Mouse (Mus musculus) megakaryocyte-erythroid progenitor cell, adult 5-6 weeks (primary cell): ENCODE measurements around the gene Psme2b. TPM values are rescaled to one million over a fixed set of nuclear protein-coding genes. Genes with fewer than 3 reads are reported as not detected.
"Not testable (repeated sequence)": the region's sequence is repeated elsewhere in the genome, so short reads cannot be mapped to it uniquely, and the experiment has no call there.

Source experiments
- ATAC-seq: replicated peaks from 2 replicates; pipeline ENCODE4 v1.8.0; 2016; ENCODE audit warnings: mild to moderate bottlenecking, inconsistent platforms; ENCODE audit not compliant: severe bottlenecking, poor library complexity, low FRiP score, low TSS enrichment
- total RNA-seq, 2 experiments: library from RNA; stranded (forward) in 1 of 2; stranded (reverse) in 1 of 2; fragments of 200-1000, 215-1000 nt in 1 of 2; fragments of >200 nt in 1 of 2; fragmentation: Nextera tagmentation in 1 of 2; gene quantifications; 2 replicates each; pipeline ENCODE4 v1.2.3; 2014 to 2017

Psme2b gene
- total RNA-seq, 2 experiments from 2014 or later: 4.3 to 33.0 TPM

GRCm38 (mm10) chr11:48908459-48908858 is 37.5 kb downstream of the Psme2b start:
- no peak for ATAC-seq

GRCm38 (mm10) chr11:48902021-48902420 is 44.0 kb downstream of the Psme2b start, which contains the start of gene Gm5431:
Gm5431 (minus strand) TSS chr11:48902214.
- ATAC-seq: no peak

GRCm38 (mm10) chr11:48901567-48901930 is 44.4 kb downstream of the Psme2b start:
- not testable (repeated sequence) for ATAC-seq

- not testable (repeated sequence) for ATAC-seq
These were observed 45.1 kb downstream of the Psme2b start for GRCm38 (mm10) chr11:48900654-48901566.

- no peak for ATAC-seq
These were observed 47.1 kb downstream of the Psme2b start for GRCm38 (mm10) chr11:48898812-48899431.

Other genes starting within 250 kb of the Psme2b start
- gene Rack1, start 145.9 kb downstream of the Psme2b start, total RNA-seq (2014; fragmentation: Nextera tagmentation): 2,653 and 3,048 TPM in 2 replicates
- 1,625 and 1,902 TPM in 2 replicates for gene Rack1, start 145.9 kb downstream of the Psme2b start, total RNA-seq (2017)
- 16.0 and 19.8 TPM in 2 replicates for gene Trim41, start 128.8 kb downstream of the Psme2b start, total RNA-seq (2014; fragmentation: Nextera tagmentation)
- gene Trim41, start 128.8 kb downstream of the Psme2b start, total RNA-seq (2017): 18.6 and 64.6 TPM in 2 replicates
- gene Trim7, start 120.0 kb downstream of the Psme2b start, total RNA-seq (2014; fragmentation: Nextera tagmentation): 0.84 TPM in 1 of 2 replicates, not detected in the other
- gene Trim7, start 120.0 kb downstream of the Psme2b start, total RNA-seq (2017): 0.75 and 0.80 TPM in 2 replicates
- gene Gm12184, start 119.5 kb downstream of the Psme2b start, total RNA-seq (2014; fragmentation: Nextera tagmentation): 10.6 and 12.0 TPM in 2 replicates
- 6.7 and 9.1 TPM in 2 replicates for gene Gm12184, start 119.5 kb downstream of the Psme2b start, total RNA-seq (2017)
- gene Irgm1, start 74.5 kb downstream of the Psme2b start, total RNA-seq (2014; fragmentation: Nextera tagmentation): 37.4 and 43.3 TPM in 2 replicates
- gene Irgm1, start 74.5 kb downstream of the Psme2b start, total RNA-seq (2017): 53.9 and 61.5 TPM in 2 replicates
- gene Gm5431, start 44.0 kb downstream of the Psme2b start, total RNA-seq (2014; fragmentation: Nextera tagmentation): not detected in 2 replicates
- not detected in 2 replicates for gene Gm5431, start 44.0 kb downstream of the Psme2b start, total RNA-seq (2017)
- gene Olfr56, start 32.7 kb upstream of the Psme2b start, total RNA-seq (2014; fragmentation: Nextera tagmentation): 0.25 and 0.70 TPM in 2 replicates
- gene Olfr56, start 32.7 kb upstream of the Psme2b start, total RNA-seq (2017): 0.38 and 2.4 TPM in 2 replicates
- 0.33 and 1.4 TPM in 2 replicates for gene 9930111J21Rik1, start 33.2 kb upstream of the Psme2b start, total RNA-seq (2014; fragmentation: Nextera tagmentation)
- gene 9930111J21Rik1, start 33.2 kb upstream of the Psme2b start, total RNA-seq (2017): 1.7 TPM in 1 of 2 replicates, not detected in the other
- 0.04 TPM in 1 of 2 replicates, not detected in the other for gene Gm12185, start 46.0 kb upstream of the Psme2b start, total RNA-seq (2014; fragmentation: Nextera tagmentation)
- 26.5 and 30.5 TPM in 2 replicates for gene Gm12185, start 46.0 kb upstream of the Psme2b start, total RNA-seq (2017)
- gene Tgtp1, start 48.0 kb upstream of the Psme2b start, total RNA-seq (2014; fragmentation: Nextera tagmentation): 0.17 and 0.81 TPM in 2 replicates
- 5.9 and 15.5 TPM in 2 replicates for gene Tgtp1, start 48.0 kb upstream of the Psme2b start, total RNA-seq (2017)
- gene 9930111J21Rik2, start 105.1 kb upstream of the Psme2b start, total RNA-seq (2014; fragmentation: Nextera tagmentation): 1.5 and 3.2 TPM in 2 replicates
- gene 9930111J21Rik2, start 105.1 kb upstream of the Psme2b start, total RNA-seq (2017): 3.8 and 4.5 TPM in 2 replicates
- gene Tgtp2, start 118.0 kb upstream of the Psme2b start, total RNA-seq (2014; fragmentation: Nextera tagmentation): 29.8 and 46.3 TPM in 2 replicates
- gene Tgtp2, start 118.0 kb upstream of the Psme2b start, total RNA-seq (2017): 234 and 352 TPM in 2 replicates
- 28.1 and 33.1 TPM in 2 replicates for gene Ifi47, start 130.4 kb upstream of the Psme2b start, total RNA-seq (2014; fragmentation: Nextera tagmentation)
- gene Ifi47, start 130.4 kb upstream of the Psme2b start, total RNA-seq (2017): 31.3 and 32.6 TPM in 2 replicates
- not detected in 2 replicates for gene Olfr1396, start 168.7 kb upstream of the Psme2b start, total RNA-seq (2014; fragmentation: Nextera tagmentation)
- gene Olfr1396, start 168.7 kb upstream of the Psme2b start, total RNA-seq (2017): not detected in 2 replicates
- gene Olfr1395, start 196.1 kb upstream of the Psme2b start, total RNA-seq (2014; fragmentation: Nextera tagmentation): not detected in 2 replicates
- gene Olfr1395, start 196.1 kb upstream of the Psme2b start, total RNA-seq (2017): not detected in 2 replicates
- not detected in 2 replicates for gene Olfr1394, start 208.2 kb upstream of the Psme2b start, total RNA-seq (2014; fragmentation: Nextera tagmentation)
- gene Olfr1394, start 208.2 kb upstream of the Psme2b start, total RNA-seq (2017): not detected in 2 replicates
- gene Btnl9, start 241.0 kb upstream of the Psme2b start, total RNA-seq (2014; fragmentation: Nextera tagmentation): 0.72 and 2.4 TPM in 2 replicates
- 1.8 and 5.6 TPM in 2 replicates for gene Btnl9, start 241.0 kb upstream of the Psme2b start, total RNA-seq (2017)